Mouse (Mus musculus): ENCODE measurements at regions not wholly inside any gene's neighbourhood (a gene's known extent, or its start where the extent isn't known, plus 50 kb on each side); places are given as distances from the start of the nearest gene placed in this dataset.

GRCm38 (mm10) chr1:27642118-27642517, 954.9 kb upstream of the 4931408C20Rik start:
- DNase-seq, result no peak

DNA sequence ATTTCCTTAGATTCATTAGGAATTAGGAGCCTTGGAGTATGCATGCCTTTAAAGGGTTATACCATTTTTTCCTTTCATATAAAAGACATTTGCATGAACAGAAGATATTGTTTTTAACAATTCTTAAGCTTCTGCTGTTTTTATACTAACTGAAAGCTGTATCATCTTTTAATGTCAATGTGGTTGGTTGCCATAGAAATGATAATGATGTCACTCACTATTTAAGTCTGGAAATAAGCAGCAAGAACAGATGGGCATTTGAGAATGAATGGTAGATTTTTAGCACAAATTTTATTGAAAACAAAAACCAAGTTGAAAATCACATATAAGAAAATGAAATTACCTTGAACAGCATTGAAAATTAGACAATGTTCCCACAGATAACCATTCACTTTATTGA, 941.8 kb upstream of the 4931408C20Rik start:
- DNase-seq, result no peak

GRCm38 (mm10) chr1:27616250-27616649, 929.0 kb upstream of the 4931408C20Rik start:
- DNase-seq, result no peak

DNA sequence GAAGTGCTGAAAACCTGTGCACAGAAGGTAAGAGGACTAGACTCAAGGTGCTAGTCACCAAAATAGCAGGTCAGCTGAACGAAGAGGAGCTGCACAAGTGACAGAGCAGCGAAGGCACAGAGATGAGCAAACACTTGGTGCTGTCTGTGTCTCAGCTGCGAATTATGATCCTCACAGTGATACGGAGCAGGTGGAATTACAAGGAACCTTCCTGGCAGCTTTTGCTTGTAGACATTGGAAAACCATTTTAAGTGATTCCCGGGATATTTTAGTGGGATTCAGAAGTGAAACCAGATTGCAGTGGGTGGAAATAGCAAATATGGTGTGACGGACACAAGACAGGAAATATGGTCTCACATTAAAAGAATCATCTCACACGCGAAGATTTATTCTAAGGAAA, 921.3 kb upstream of the 4931408C20Rik start:
- no peak for DNase-seq

DNA sequence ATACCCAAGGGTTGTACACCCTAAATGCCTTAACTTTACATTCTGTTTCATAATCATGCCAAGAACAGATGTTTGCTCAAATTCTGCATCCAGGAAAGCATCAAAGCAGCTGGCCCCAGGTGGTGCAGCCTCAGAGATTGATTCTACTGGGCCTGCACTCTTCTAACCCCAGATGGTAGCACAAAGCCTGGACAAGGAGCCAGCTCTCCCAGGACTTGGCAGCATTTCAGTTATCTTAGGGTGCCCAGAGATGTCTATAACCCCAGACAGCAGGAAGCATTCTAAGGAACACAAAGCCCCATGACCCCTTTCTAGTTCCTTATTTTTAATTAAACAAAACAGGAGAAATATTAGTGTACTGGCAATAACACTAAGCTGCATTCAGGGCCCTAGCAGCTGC, 891.5 kb upstream of the 4931408C20Rik start:
- peak; percentile 31 for DNase-seq

DNA sequence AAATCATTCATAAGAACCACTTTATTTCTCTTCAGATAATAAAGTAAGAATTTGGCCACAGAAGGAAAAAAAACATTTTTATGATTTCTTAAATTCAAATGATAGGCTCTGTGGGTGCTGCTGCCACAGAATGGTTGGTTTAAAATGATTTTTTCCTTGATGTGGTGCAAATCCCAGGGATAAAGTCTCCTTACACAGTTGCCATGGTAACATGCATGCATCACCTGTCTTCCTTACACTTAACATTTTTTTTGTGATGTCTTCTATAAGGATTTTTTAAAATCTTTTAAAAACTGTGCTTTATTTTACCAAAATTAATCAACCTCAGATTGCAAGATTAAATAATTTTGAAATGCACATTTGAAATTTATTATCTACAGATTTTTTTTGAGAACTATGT, 872.2 kb upstream of the 4931408C20Rik start:
- DNase-seq, result no peak

- no peak for DNase-seq
These were observed 823.6 kb upstream of the 4931408C20Rik start for GRCm38 (mm10) chr1:27510787-27511395.

GRCm38 (mm10) chr1:27503807-27504206, 816.5 kb upstream of the 4931408C20Rik start:
- no peak for DNase-seq

DNA sequence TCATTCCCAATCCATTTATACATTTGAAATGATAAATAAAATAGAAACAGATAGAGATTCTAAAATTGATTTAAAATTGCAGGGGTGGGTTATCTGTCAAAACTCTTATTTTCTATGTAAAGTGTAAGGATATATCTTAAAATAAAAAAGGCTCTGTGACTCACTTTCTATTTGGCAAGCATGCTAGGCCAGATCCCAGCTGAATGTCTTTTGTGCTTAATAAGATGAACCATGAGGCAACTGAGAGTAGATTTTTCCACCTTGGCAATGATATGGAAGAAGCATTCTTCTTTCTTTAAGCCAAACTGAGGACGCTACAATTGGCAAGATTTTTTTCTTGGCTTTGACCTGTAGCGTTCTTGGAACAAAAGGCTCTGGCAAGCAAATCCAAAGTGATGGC, 791.7 kb upstream of the 4931408C20Rik start:
- DNase-seq, result no peak

DNA sequence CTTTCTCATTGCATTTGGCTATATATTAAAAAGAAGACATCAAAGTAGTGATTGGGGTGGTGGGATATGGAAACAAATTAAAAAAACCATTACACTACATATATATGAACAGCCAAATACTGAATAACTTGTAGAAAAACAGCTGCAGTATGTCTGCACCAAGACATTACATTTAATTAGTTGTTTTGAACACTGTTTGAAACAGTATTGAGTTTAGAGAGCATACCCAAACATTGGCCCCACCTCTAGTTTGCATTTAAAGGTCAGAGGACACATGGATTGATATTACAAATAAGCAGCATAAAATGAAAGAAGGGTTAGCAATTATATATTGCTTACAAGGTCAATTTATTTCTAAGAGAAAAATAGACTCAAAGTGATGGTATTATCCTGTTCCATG, 758.8 kb upstream of the 4931408C20Rik start:
- DNase-seq, result no peak

Data from cerebellum, adult 9-10 months (tissue).